Mouse (Mus musculus) limb, embryonic 11.5 days (tissue): ENCODE results near the gene Plcb1. TPM values are rescaled to one million over a fixed set of nuclear protein-coding genes. Genes with fewer than 3 reads are reported as not detected.
A peak's percentile ranks its signal among the peaks of the same experiment; 100 is the strongest.

Source experiments
- ATAC-seq: fragments of 200-750 bp; cut with Nextera tagmentation; 2 replicates; pipeline ENCODE4 v1.8.0; 2017; ENCODE audit warnings: low read depth; ENCODE audit not compliant: insufficient number of reproducible peaks, low FRiP score, low TSS enrichment
- DNase-seq: peaks from one replicate; pipeline ENCODE4 v3.0.0-alpha.2; 2015; ENCODE audit warnings: low spot score
- H3K27ac ChIP-seq: fragments of 300-500 bp; sonication (generic); replicated peaks from 2 replicates; pipeline ENCODE4 v1.5.1; 2014; ENCODE audit warnings: low read depth, mild to moderate bottlenecking, low read length
- H3K27me3 ChIP-seq: fragments of 300-500 bp; sonication (generic); 2 replicates; pipeline ENCODE4 v1.6.1; 2014; ENCODE audit warnings: mild to moderate bottlenecking, low read length, mixed read lengths; ENCODE audit not compliant: control insufficient read depth, insufficient read depth
- H3K36me3 ChIP-seq: fragments of 300-500 bp; sonication (generic); 2 replicates; pipeline ENCODE4 v1.6.1; 2014; ENCODE audit warnings: mild to moderate bottlenecking, low read length, moderate library complexity, mixed read lengths; ENCODE audit not compliant: control insufficient read depth, insufficient read depth
- H3K4me1 ChIP-seq: fragments of 300-500 bp; sonication (generic); 2 replicates; pipeline ENCODE4 v1.6.1; 2014; ENCODE audit warnings: low read length, mixed read lengths; ENCODE audit not compliant: control insufficient read depth, insufficient read depth
- H3K4me2 ChIP-seq: fragments of 300-500 bp; sonication (generic); 2 replicates; pipeline ENCODE4 v1.6.1; 2014; ENCODE audit warnings: low read depth, mild to moderate bottlenecking, moderate library complexity; ENCODE audit not compliant: severe bottlenecking
- H3K4me3 ChIP-seq: fragments of 300-500 bp; sonication (generic); 2 replicates; pipeline ENCODE4 v1.5.1; 2014; ENCODE audit warnings: low read depth, low read length
- H3K9ac ChIP-seq: fragments of 300-500 bp; sonication (generic); 2 replicates; pipeline ENCODE4 v1.6.1; 2014; ENCODE audit warnings: mild to moderate bottlenecking, low read length
- H3K9me3 ChIP-seq: fragments of 300-500 bp; sonication (generic); 2 replicates; pipeline ENCODE4 v1.6.1; 2016; ENCODE audit warnings: low read length; ENCODE audit not compliant: control insufficient read depth
- WGBS: fragments of 180-500 bp; shearing (Covaris S2); extraction: QIAGEN DNeasy Blood & Tissue Kit; methylation state at CpG from one replicate; pipeline ENCODE4 v1.1.7; 2014; 5-methylcytosine and 5-hydroxymethylcytosine counted together
- polyA plus RNA-seq: library from polyadenylated mRNA; unstranded; fragments of >200 nt; fragmentation: Nextera tagmentation; extraction: Ambion mirVana; gene quantifications from 2 replicates; pipeline ENCODE4 v1.2.1, GENCODE M21; 2014

The Plcb1 gene
- polyA plus RNA-seq, 1 experiment from 2014 or later, result 10.4 TPM

DNA sequence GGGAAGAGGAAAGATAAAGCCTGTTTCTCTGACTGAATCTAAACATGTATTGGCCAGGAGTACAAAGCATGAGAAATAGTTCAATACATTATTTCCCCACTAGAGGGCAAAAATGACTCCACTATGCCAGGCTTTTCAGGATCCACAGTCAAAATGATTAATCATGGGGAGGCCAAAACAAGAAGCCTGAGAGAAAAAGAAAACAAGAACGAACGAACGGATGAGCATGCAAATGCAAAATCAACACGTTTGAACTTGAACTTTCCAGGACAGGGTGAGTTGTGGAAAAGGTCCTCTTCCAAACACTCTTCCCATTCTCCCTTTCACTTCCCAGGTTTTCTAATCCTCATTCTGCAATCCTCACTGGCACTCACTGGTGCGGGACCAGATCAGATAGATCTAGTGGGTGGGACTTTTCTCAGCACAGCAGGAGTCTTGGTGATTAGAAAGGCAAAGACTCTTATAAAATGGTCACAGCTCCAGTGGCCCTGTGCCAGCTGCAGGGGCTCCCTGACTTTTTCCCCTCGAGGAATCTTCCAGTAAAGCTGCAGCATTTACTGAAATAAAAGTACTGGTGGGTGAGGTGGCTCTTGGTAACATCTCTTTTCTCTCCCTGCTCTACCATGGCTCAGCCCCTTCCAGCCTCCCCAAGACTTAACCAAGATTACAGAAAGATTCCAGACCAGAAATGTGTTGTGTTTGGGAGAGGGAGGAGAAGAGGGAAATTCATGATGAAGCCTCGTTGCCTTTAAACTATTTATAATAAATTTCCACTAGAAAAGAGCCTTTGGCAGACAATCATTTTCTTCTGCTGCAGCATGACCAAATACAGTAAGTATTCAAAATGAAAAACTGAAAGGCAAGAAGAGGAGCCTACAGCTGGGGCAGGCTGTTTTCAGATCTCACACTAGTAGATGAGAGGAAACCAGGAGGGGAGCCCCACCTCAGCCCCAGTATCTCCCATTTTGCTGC lies 654.0 kb downstream of the Plcb1 start:
- H3K27ac ChIP-seq, result no peak overlapping the region
- no peak overlapping the region for H3K9ac ChIP-seq
- 18% methylated on average over 7 of the region's 7 CpGs for WGBS
- ATAC-seq (peak; percentile 69; the same call in 1 of the 2 replicates), DNase-seq (peak; percentile 24)
- no peaks in the 10 kb centered on the region for H3K27me3 ChIP-seq
- H3K36me3 ChIP-seq, result no peaks in the 10 kb centered on the region
- H3K4me3 ChIP-seq, result no peak overlapping the region
- H3K9me3 ChIP-seq, result no peaks in the 10 kb centered on the region
- no peak overlapping the region for H3K4me2 ChIP-seq
- H3K4me1 ChIP-seq, result no peaks in the 10 kb centered on the region

DNA sequence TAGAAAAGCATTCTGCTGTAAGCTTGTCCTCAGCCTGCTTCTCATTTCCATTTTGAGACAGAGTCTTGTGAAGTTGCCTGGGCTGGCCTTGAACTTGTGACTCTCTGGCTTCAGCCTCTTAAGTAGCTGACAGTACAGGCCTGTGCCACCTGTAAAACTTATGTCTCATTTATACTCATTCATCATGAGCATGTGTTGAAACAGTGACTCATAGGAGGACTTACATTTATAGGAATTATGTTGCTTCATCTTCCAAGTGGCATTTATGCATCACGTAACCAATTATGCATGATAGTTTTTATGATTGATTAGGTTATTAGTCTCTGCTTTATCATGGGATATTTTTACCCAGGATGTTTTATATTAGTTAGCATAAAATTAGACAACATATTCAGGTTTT lies 667.7 kb downstream of the Plcb1 start:
- Histone ChIP-seq H3K4me3 (no peak overlapping the region), H3K9ac (no peak overlapping the region), H3K9me3 (no peaks in the 10 kb centered on the region), H3K36me3 (no peaks in the 10 kb centered on the region), H3K27me3 (no peaks in the 10 kb centered on the region), H3K4me2 (no peak overlapping the region), H3K27ac (no peak overlapping the region), H3K4me1 (no peaks in the 10 kb centered on the region)
- DNase-seq, result no peak
- WGBS, result 88% methylated on average over 1 of the region's 1 CpGs
- no peak for ATAC-seq

DNA sequence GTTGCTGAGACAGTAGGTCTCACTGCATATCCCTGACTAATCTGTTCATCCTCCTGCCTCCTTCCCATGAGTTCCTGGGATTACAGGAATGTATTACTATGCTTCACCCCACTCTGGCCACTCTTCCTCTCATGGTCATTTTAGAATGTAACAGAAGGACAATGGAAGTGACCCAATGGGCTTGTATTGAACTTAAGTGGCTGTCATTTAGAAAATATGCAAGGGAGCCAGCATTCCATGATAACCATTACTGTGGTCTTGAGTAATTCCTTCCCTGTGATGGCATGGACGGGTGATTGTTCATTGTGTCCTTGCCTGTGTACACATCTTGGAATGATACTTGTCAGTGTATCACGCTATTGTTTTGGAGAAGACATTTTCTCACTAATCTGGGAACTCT lies 668.1 kb downstream of the Plcb1 start:
- WGBS, result 82% methylated on average over 2 of the region's 2 CpGs
- DNase-seq (no peak), ATAC-seq (no peak)
- Histone ChIP-seq H3K4me3 (no peak overlapping the region), H3K9me3 (no peaks in the 10 kb centered on the region), H3K9ac (no peak overlapping the region), H3K4me1 (no peaks in the 10 kb centered on the region), H3K27me3 (no peaks in the 10 kb centered on the region), H3K27ac (no peak overlapping the region), H3K36me3 (no peaks in the 10 kb centered on the region), H3K4me2 (no peak overlapping the region)

- Histone ChIP-seq H3K9me3 (no peaks in the 10 kb centered on the region), H3K9ac (no peak overlapping the region), H3K27ac (no peak overlapping the region), H3K4me2 (no peak overlapping the region), H3K36me3 (no peaks in the 10 kb centered on the region), H3K4me3 (no peak overlapping the region), H3K4me1 (no peaks in the 10 kb centered on the region), H3K27me3 (no peaks in the 10 kb centered on the region)
- DNase-seq, result no peak
- no peak for ATAC-seq
- WGBS, result 64% methylated on average over 1 of the region's 1 CpGs
Measured at GRCm38 (mm10) chr2:135454455-135454854, 668.6 kb downstream of the Plcb1 start.

GRCm38 (mm10) chr2:135467895-135468294 lies 682.0 kb downstream of the Plcb1 start:
- DNase-seq (no peak), ATAC-seq (no peak)
- Histone ChIP-seq H3K4me3 (no peak overlapping the region), H3K4me1 (no peaks in the 10 kb centered on the region), H3K9me3 (no peaks in the 10 kb centered on the region), H3K9ac (no peak overlapping the region), H3K4me2 (no peak overlapping the region), H3K27ac (no peak overlapping the region), H3K27me3 (no peaks in the 10 kb centered on the region), H3K36me3 (no peaks in the 10 kb centered on the region)
- 83% methylated on average over 4 of the region's 4 CpGs for WGBS

DNA sequence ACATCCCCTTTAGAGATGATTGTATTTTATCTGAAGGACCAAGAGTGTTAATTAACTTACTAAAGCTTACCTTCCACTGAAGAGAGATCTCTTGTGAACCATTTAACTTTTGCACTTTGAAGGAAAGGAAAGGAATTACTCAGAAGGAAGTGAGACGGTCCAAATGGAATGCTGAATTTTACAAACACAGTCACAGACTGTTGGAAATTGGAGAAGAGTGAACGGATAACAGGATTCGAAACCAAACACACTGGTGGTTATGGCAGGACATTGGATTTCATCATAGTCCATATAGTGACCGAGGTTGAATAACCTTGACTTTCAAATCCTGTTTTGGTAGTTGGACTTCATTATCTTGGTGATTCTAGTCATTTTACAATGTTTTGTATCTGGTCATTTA lies 688.2 kb downstream of the Plcb1 start:
- DNase-seq, result no peak
- H3K4me2 ChIP-seq, result no peak overlapping the region
- no peak overlapping the region for H3K9ac ChIP-seq
- no peak for ATAC-seq
- H3K4me3 ChIP-seq, result no peak overlapping the region
- WGBS, result 88% methylated on average over 4 of the region's 4 CpGs
- H3K27ac ChIP-seq, result no peak overlapping the region
- H3K4me1 ChIP-seq, result no peaks in the 10 kb centered on the region
- H3K9me3 ChIP-seq, result no peaks in the 10 kb centered on the region
- H3K36me3 ChIP-seq, result no peaks in the 10 kb centered on the region
- H3K27me3 ChIP-seq, result no peaks in the 10 kb centered on the region

GRCm38 (mm10) chr2:135485248-135485647 lies 699.4 kb downstream of the Plcb1 start:
- Histone ChIP-seq H3K4me3 (no peak overlapping the region), H3K27ac (no peak overlapping the region), H3K4me2 (no peak overlapping the region), H3K36me3 (no peaks in the 10 kb centered on the region), H3K9ac (no peak overlapping the region), H3K4me1 (peaks cover 6% of the 10 kb centered on the region), H3K9me3 (no peaks in the 10 kb centered on the region), H3K27me3 (no peaks in the 10 kb centered on the region)
- DNase-seq (no peak), ATAC-seq (no peak)
- WGBS, result 49% methylated on average over 2 of the region's 2 CpGs

DNA sequence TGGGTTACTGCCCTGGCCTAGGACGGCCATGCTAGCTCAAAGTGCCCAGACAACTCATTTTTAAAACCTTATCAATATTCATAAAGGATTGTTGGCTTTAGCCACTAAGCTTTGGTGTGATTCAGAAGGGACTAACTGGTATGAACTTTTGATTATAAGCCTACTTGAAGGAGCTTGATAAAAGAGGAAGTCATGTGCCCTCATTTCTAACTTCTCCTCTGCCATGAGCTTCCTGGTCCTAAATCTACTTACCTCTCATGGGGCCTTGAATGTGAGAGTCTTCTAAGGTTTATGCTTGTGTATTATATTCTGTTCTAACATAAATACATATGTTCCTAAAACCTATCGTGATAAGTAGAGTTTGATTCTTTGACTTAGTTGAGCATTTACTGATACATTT lies 702.4 kb downstream of the Plcb1 start:
- Histone ChIP-seq H3K4me3 (no peak overlapping the region), H3K4me2 (no peak overlapping the region), H3K36me3 (no peaks in the 10 kb centered on the region), H3K27ac (no peak overlapping the region), H3K27me3 (no peaks in the 10 kb centered on the region), H3K9ac (no peak overlapping the region), H3K4me1 (peaks cover 6% of the 10 kb centered on the region), H3K9me3 (no peaks in the 10 kb centered on the region)
- 87% methylated on average over 2 of the region's 2 CpGs for WGBS
- no peak for DNase-seq
- no peak for ATAC-seq
